21 mouse cellular contexts compared by ENCODE assay signal in the genomic region with DNA sequence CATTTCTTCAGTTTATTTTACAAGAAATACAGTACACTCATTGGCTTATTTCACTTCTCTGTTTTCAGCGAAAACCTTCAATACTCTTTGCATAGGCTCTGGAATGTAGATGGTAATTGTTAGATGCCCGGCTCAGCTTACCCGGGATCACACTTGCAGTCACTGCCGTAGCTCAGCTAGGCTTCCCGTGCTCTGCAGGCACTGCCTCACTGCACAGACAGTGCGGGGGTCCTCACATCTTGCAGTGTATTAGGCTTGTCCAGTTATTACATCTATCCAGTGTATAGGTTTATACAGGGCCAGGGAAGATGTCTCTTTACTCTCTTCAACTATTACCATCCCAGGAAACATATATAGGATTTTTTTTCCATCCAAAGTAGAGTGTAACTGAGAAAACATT. TPM values are rescaled to one million over a fixed set of nuclear protein-coding genes. Genes with fewer than 3 reads are reported as not detected.
DNase-seq lines count a peak whose midpoint lies in the region; ATAC-seq and TF ChIP-seq lines count a peak whose summit lies in the region.
"Had no signal": no experiment of that assay in that cellular context is flagged by ENCODE, and none has a peak within 500 bp of the region (broad histone marks: within the 10 kb centered on the region; RNA-seq: fewer than 3 reads in every experiment).

No protein-coding gene starts in this region.

- WGBS in forebrain, embryonic 10.5 days = 58% methylated on average over 6 of the region's 6 CpGs
- 54% methylated on average over 6 of the region's 6 CpGs for WGBS in forebrain, embryonic 11.5 days
- 67% methylated on average over 6 of the region's 6 CpGs for WGBS in hindbrain, embryonic 14.5 days
- WGBS in hindbrain, postnatal 0 days = 70% methylated on average over 6 of the region's 6 CpGs
- WGBS in embryonic facial prominence, embryonic 11.5 days = 39% methylated on average over 6 of the region's 6 CpGs
- 57% methylated on average over 6 of the region's 6 CpGs for WGBS in forebrain, postnatal 0 days

- H3K9ac ChIP-seq in forebrain, embryonic 11.5 days (ENCODE audit: low read length) = no peak overlapping the region
- no peak overlapping the region for H3K9ac ChIP-seq in hindbrain, embryonic 14.5 days
- H3K9ac ChIP-seq in hindbrain, postnatal 0 days (replicated peaks; ENCODE audit: low read length) = no peak overlapping the region
- H3K9ac ChIP-seq in embryonic facial prominence, embryonic 11.5 days (replicated peaks; ENCODE audit: low read length) = no peak overlapping the region
- H3K9ac ChIP-seq in forebrain, postnatal 0 days = no peak overlapping the region
- H3K9ac ChIP-seq: liver, postnatal 0 days; midbrain, embryonic 13.5 days had no signal

- H3K27ac ChIP-seq in forebrain, embryonic 10.5 days = peak overlapping the region; percentile 72; the same call in 1 of the 2 replicates
- H3K27ac ChIP-seq in forebrain, embryonic 11.5 days (ENCODE audit: low read depth, low read length) = no peak overlapping the region
- no peak overlapping the region for H3K27ac ChIP-seq in hindbrain, embryonic 14.5 days
- no peak overlapping the region for H3K27ac ChIP-seq in hindbrain, postnatal 0 days
- H3K27ac ChIP-seq in embryonic facial prominence, embryonic 11.5 days (replicated peaks; ENCODE audit: low read depth, low read length) = no peak overlapping the region
- H3K27ac ChIP-seq in forebrain, postnatal 0 days (ENCODE audit: low read depth, low read length) = no peak overlapping the region
- H3K27ac ChIP-seq: layer of hippocampus, adult 2 months; midbrain, embryonic 13.5 days had no signal

- H3K4me2 ChIP-seq in forebrain, embryonic 11.5 days (ENCODE audit: low read depth, low read length, severe bottlenecking) = no peak overlapping the region
- H3K4me2 ChIP-seq in hindbrain, embryonic 14.5 days (replicated peaks) = no peak overlapping the region
- no peak overlapping the region for H3K4me2 ChIP-seq in hindbrain, postnatal 0 days (ENCODE audit: low read depth, low read length)
- H3K4me2 ChIP-seq in embryonic facial prominence, embryonic 11.5 days (ENCODE audit: low read depth, low read length) = no peak overlapping the region
- H3K4me2 ChIP-seq in forebrain, postnatal 0 days (ENCODE audit: low read depth) = no peak overlapping the region
- H3K4me2 ChIP-seq: midbrain, embryonic 13.5 days had no signal

- no peaks in the 10 kb centered on the region for H3K9me3 ChIP-seq in forebrain, embryonic 10.5 days
- no peaks in the 10 kb centered on the region for H3K9me3 ChIP-seq in forebrain, embryonic 11.5 days (ENCODE audit: control insufficient read depth, low read length)
- no peaks in the 10 kb centered on the region for H3K9me3 ChIP-seq in hindbrain, embryonic 14.5 days (ENCODE audit: control insufficient read depth, low read length)
- H3K9me3 ChIP-seq in hindbrain, postnatal 0 days (ENCODE audit: low read length) = no peaks in the 10 kb centered on the region
- H3K9me3 ChIP-seq in embryonic facial prominence, embryonic 11.5 days (replicated peaks; ENCODE audit: control insufficient read depth, low read length) = no peaks in the 10 kb centered on the region
- no peaks in the 10 kb centered on the region for H3K9me3 ChIP-seq in forebrain, postnatal 0 days (ENCODE audit: low read length)
- H3K9me3 ChIP-seq: G1E; midbrain, embryonic 13.5 days had no signal

- DNase-seq in forebrain, embryonic 10.5 days (ENCODE audit: extremely low spot score, low spot score) = no peak
- DNase-seq in forebrain, embryonic 11.5 days (ENCODE audit: low spot score) = no peak
- DNase-seq in hindbrain, embryonic 14.5 days (ENCODE audit: low spot score) = no peak
- no peak for DNase-seq in hindbrain, postnatal 0 days (ENCODE audit: low spot score)
- DNase-seq in embryonic facial prominence, embryonic 11.5 days (ENCODE audit: low spot score) = peak; percentile 39
- no peak for DNase-seq in forebrain, postnatal 0 days
- DNase-seq in natural killer cell, adult 2 months (ENCODE audit: low spot score in 2 of 2) = no peak
- DNase-seq: adrenal gland, postnatal 14 days; cerebellum, postnatal 10 days; heart, postnatal 4 days; kidney, adult 18-20 months; kidney, postnatal 14 days; liver; liver, postnatal 0 days; lung, postnatal 10 days; retina, postnatal 1 day; thymus, postnatal 25 days had no signal

- no peaks in the 10 kb centered on the region for H3K36me3 ChIP-seq in forebrain, embryonic 10.5 days (replicated peaks)
- no peaks in the 10 kb centered on the region for H3K36me3 ChIP-seq in forebrain, embryonic 11.5 days (ENCODE audit: control insufficient read depth, insufficient read depth, low read length)
- H3K36me3 ChIP-seq in hindbrain, embryonic 14.5 days (replicated peaks; ENCODE audit: control insufficient read depth, insufficient read depth) = no peaks in the 10 kb centered on the region
- no peaks in the 10 kb centered on the region for H3K36me3 ChIP-seq in hindbrain, postnatal 0 days (ENCODE audit: insufficient read depth, low read length)
- no peaks in the 10 kb centered on the region for H3K36me3 ChIP-seq in embryonic facial prominence, embryonic 11.5 days (replicated peaks; ENCODE audit: control insufficient read depth, insufficient read depth, low read depth, low read length)
- H3K36me3 ChIP-seq in forebrain, postnatal 0 days (ENCODE audit: insufficient read depth) = no peaks in the 10 kb centered on the region
- H3K36me3 ChIP-seq: G1E; midbrain, embryonic 13.5 days had no signal

- peaks cover 18% of the 10 kb centered on the region; the same call in 1 of the 2 replicates for H3K27me3 ChIP-seq in forebrain, embryonic 10.5 days (ENCODE audit: poor library complexity, severe bottlenecking)
- H3K27me3 ChIP-seq in forebrain, embryonic 11.5 days (ENCODE audit: control insufficient read depth, insufficient read depth, low read length) = no peaks in the 10 kb centered on the region
- H3K27me3 ChIP-seq in hindbrain, embryonic 14.5 days (ENCODE audit: control insufficient read depth, insufficient read depth, low read length) = no peaks in the 10 kb centered on the region
- H3K27me3 ChIP-seq in hindbrain, postnatal 0 days (ENCODE audit: insufficient read depth, low read length) = no peaks in the 10 kb centered on the region
- no peaks in the 10 kb centered on the region for H3K27me3 ChIP-seq in embryonic facial prominence, embryonic 11.5 days (ENCODE audit: control insufficient read depth, insufficient read depth, low read length)
- H3K27me3 ChIP-seq in forebrain, postnatal 0 days (ENCODE audit: insufficient read depth, low read length) = no peaks in the 10 kb centered on the region
- H3K27me3 ChIP-seq: midbrain, embryonic 13.5 days had no signal

- no peak for ATAC-seq in forebrain, embryonic 11.5 days (replicated peaks; ENCODE audit: low FRiP score)
- ATAC-seq in hindbrain, embryonic 14.5 days (ENCODE audit: low FRiP score) = peak; percentile 16; the same call in 1 of the 2 replicates
- no peak for ATAC-seq in hindbrain, postnatal 0 days
- ATAC-seq in embryonic facial prominence, embryonic 11.5 days (replicated peaks; ENCODE audit: insufficient number of reproducible peaks, low FRiP score, low TSS enrichment, low read depth) = 0 out of 2 replicates have a peak, but pooled peaks have one; percentile 42
- ATAC-seq in forebrain, postnatal 0 days = peak; percentile 34
- ATAC-seq: activated CD4-positive, CD25-positive, alpha-beta regulatory T cell, adult 4 months; liver, postnatal 0 days; midbrain, embryonic 13.5 days had no signal

- no peak overlapping the region for H3K4me3 ChIP-seq in forebrain, embryonic 10.5 days
- H3K4me3 ChIP-seq in forebrain, embryonic 11.5 days (ENCODE audit: low read depth, low read length) = no peak overlapping the region
- H3K4me3 ChIP-seq in hindbrain, embryonic 14.5 days (replicated peaks; ENCODE audit: low read length) = no peak overlapping the region
- no peak overlapping the region for H3K4me3 ChIP-seq in hindbrain, postnatal 0 days (ENCODE audit: low read length)
- no peak overlapping the region for H3K4me3 ChIP-seq in embryonic facial prominence, embryonic 11.5 days (ENCODE audit: low read depth, low read length)
- no peak overlapping the region for H3K4me3 ChIP-seq in forebrain, postnatal 0 days (ENCODE audit: low read depth, low read length)
- H3K4me3 ChIP-seq: layer of hippocampus, adult 2 months; midbrain, embryonic 13.5 days had no signal

- peaks cover 46% of the 10 kb centered on the region for H3K4me1 ChIP-seq in forebrain, embryonic 10.5 days
- peaks cover 5% of the 10 kb centered on the region; the same call in 1 of the 2 replicates for H3K4me1 ChIP-seq in forebrain, embryonic 11.5 days (replicated peaks; ENCODE audit: control insufficient read depth, insufficient read depth, low read length)
- H3K4me1 ChIP-seq in hindbrain, embryonic 14.5 days (replicated peaks; ENCODE audit: control insufficient read depth, insufficient read depth, low read length) = 0 out of 2 replicates have a peak, but pooled peaks cover 8% of the 10 kb centered on the region
- no peaks in the 10 kb centered on the region; the same call in 1 of the 2 replicates for H3K4me1 ChIP-seq in hindbrain, postnatal 0 days (ENCODE audit: insufficient read depth, low read length)
- peaks cover 3% of the 10 kb centered on the region for H3K4me1 ChIP-seq in embryonic facial prominence, embryonic 11.5 days (ENCODE audit: control insufficient read depth, insufficient read depth, low read length)
- no peaks in the 10 kb centered on the region; the same call in 1 of the 2 replicates for H3K4me1 ChIP-seq in forebrain, postnatal 0 days (ENCODE audit: insufficient read depth)
- H3K4me1 ChIP-seq: midbrain, embryonic 13.5 days had no signal

- TF ChIP-seq CTCF in hindbrain, postnatal 0 days (IDR thresholded peaks at IDR 0.05; ENCODE audit: low read depth) = no peak
- TF ChIP-seq CTCF in forebrain, postnatal 0 days (IDR thresholded peaks at IDR 0.05; ENCODE audit: low read depth) = no peak

RNA-seq across cellular contexts. Expression of a gene that starts 37.4 kb away (rescaled TPM):
- 17.1 and 18.7 TPM in 2 replicates for polyA plus RNA-seq in forebrain, embryonic 10.5 days (2016; fragmentation: Nextera tagmentation; extraction: Ambion mirVana)
- polyA plus RNA-seq in forebrain, embryonic 11.5 days (2014; fragmentation: Nextera tagmentation; extraction: Ambion mirVana) = 26.3 and 29.2 TPM in 2 replicates
- polyA plus RNA-seq in hindbrain, embryonic 14.5 days (2014; fragmentation: Nextera tagmentation; extraction: Ambion mirVana) = 51.9 and 52.7 TPM in 2 replicates
- total RNA-seq in hindbrain, postnatal 0 days (2014; rRNA removed) = 44.7 and 61.6 TPM in 2 replicates
- 36.5 and 39.3 TPM in 2 replicates for polyA plus RNA-seq in hindbrain, postnatal 0 days (2015; fragmentation: Nextera tagmentation; extraction: Ambion mirVana)
- 14.4 and 15.8 TPM in 2 replicates for polyA plus RNA-seq in embryonic facial prominence, embryonic 11.5 days (2014; fragmentation: Nextera tagmentation; extraction: Ambion mirVana)
- 59.1 and 85.5 TPM in 2 replicates for total RNA-seq in forebrain, postnatal 0 days (2014; rRNA removed)
- polyA plus RNA-seq in forebrain, postnatal 0 days (2015; fragmentation: Nextera tagmentation; extraction: Ambion mirVana) = 19.3 and 39.1 TPM in 2 replicates

Comparison
In these comparisons a context has a peak if more than half of its experiments do, and no peak if none do; other contexts are left out.
1. ATAC-seq: peak in hindbrain, embryonic 14.5 days (single experiment), embryonic facial prominence, embryonic 11.5 days (single experiment) and forebrain, postnatal 0 days (single experiment); none in forebrain, embryonic 11.5 days (single experiment) and hindbrain, postnatal 0 days (single experiment).